Mouse (Mus musculus) stomach, embryonic 15.5 days (tissue): ENCODE measurements around the gene Mtor. TPM values are rescaled to one million over a fixed set of nuclear protein-coding genes. Genes with fewer than 3 reads are reported as not detected.

ENCODE experiments used
- ATAC-seq: fragments of 200-750 bp; cut with Nextera tagmentation; 2 replicates; pipeline ENCODE4 v1.8.0; 2017; ENCODE audit warnings: low read depth, moderate number of reproducible peaks, moderate TSS enrichment; ENCODE audit not compliant: insufficient read depth, low FRiP score
- H3K27ac ChIP-seq: fragments of 300-500 bp; sonication (generic); 2 replicates; pipeline ENCODE4 v1.5.1; 2015; ENCODE audit warnings: mild to moderate bottlenecking, inconsistent platforms
- H3K27me3 ChIP-seq: fragments of 300-500 bp; sonication (generic); replicated peaks from 2 replicates; pipeline ENCODE4 v1.6.1; 2015; ENCODE audit warnings: inconsistent platforms
- H3K36me3 ChIP-seq: fragments of 300-500 bp; sonication (generic); 2 replicates; pipeline ENCODE4 v1.6.1; 2015; ENCODE audit warnings: inconsistent platforms
- H3K4me1 ChIP-seq: fragments of 300-500 bp; sonication (generic); 2 replicates; pipeline ENCODE4 v1.6.1; 2015; ENCODE audit warnings: inconsistent platforms
- H3K4me2 ChIP-seq: fragments of 300-500 bp; sonication (generic); 2 replicates; pipeline ENCODE4 v1.6.1; 2015; ENCODE audit warnings: mild to moderate bottlenecking, inconsistent platforms
- H3K4me3 ChIP-seq: fragments of 300-500 bp; sonication (generic); replicated peaks from 2 replicates; pipeline ENCODE4 v1.5.1; 2015; ENCODE audit warnings: inconsistent platforms
- H3K9ac ChIP-seq: fragments of 300-500 bp; sonication (generic); 2 replicates; pipeline ENCODE4 v1.6.1; 2015; ENCODE audit warnings: inconsistent platforms
- H3K9me3 ChIP-seq: fragments of 300-500 bp; sonication (generic); 2 replicates; pipeline ENCODE4 v1.6.1; 2016; ENCODE audit warnings: inconsistent platforms
- WGBS: fragments of 180-500 bp; shearing (Covaris S2); methylation state at CpG from one replicate; pipeline ENCODE4 v1.1.7; 2015; 5-methylcytosine and 5-hydroxymethylcytosine counted together
- polyA plus RNA-seq: library from polyadenylated mRNA; unstranded; fragments of >200 nt; fragmentation: Nextera tagmentation; extraction: Ambion mirVana; gene quantifications from 2 replicates; pipeline ENCODE4 v1.2.1, GENCODE M21; 2015

Mtor gene
- polyA plus RNA-seq, 1 experiment from 2014 or later = 12.3 TPM

- 81% methylated on average over 11 of the region's 11 CpGs for WGBS
- H3K36me3 ChIP-seq = no peaks in the 10 kb centered on the region
- no peaks in the 10 kb centered on the region for H3K4me1 ChIP-seq
Measured at GRCm38 (mm10) chr4:148429121-148429520, 19.3 kb upstream of the Mtor start.

GRCm38 (mm10) chr4:148429686-148430085, 18.7 kb upstream of the Mtor start:
- Histone ChIP-seq H3K36me3 (0 out of 2 replicates have a peak, but pooled peaks cover under 1% of the 10 kb centered on the region), H3K27ac (no peak overlapping the region), H3K4me2 (no peak overlapping the region), H3K27me3 (no peaks in the 10 kb centered on the region), H3K4me3 (no peak overlapping the region), H3K9me3 (no peaks in the 10 kb centered on the region), H3K9ac (no peak overlapping the region), H3K4me1 (no peaks in the 10 kb centered on the region)
- 25% methylated on average over 6 of the region's 6 CpGs for WGBS
- ATAC-seq = no peak

More at GRCm38 (mm10) chr4:148429121-148429520, 19.3 kb upstream of the Mtor start:
- ATAC-seq = no peak
- no peaks in the 10 kb centered on the region for H3K9me3 ChIP-seq
- H3K27ac ChIP-seq = no peak overlapping the region
- H3K9ac ChIP-seq = no peak overlapping the region
- no peak overlapping the region for H3K4me2 ChIP-seq
- H3K27me3 ChIP-seq = no peaks in the 10 kb centered on the region
- no peak overlapping the region for H3K4me3 ChIP-seq

GRCm38 (mm10) chr4:148430880-148431519, 17.4 kb upstream of the Mtor start:
- Histone ChIP-seq H3K4me1 (no peaks in the 10 kb centered on the region), H3K27me3 (no peaks in the 10 kb centered on the region), H3K9me3 (no peaks in the 10 kb centered on the region), H3K4me3 (no peak overlapping the region), H3K36me3 (0 out of 2 replicates have a peak, but pooled peaks cover 7% of the 10 kb centered on the region), H3K27ac (no peak overlapping the region), H3K9ac (no peak overlapping the region), H3K4me2 (no peak overlapping the region)
- 82% methylated on average over 11 of the region's 11 CpGs for WGBS
- no peak for ATAC-seq

- Histone ChIP-seq H3K4me1 (no peaks in the 10 kb centered on the region), H3K36me3 (0 out of 2 replicates have a peak, but pooled peaks cover 12% of the 10 kb centered on the region), H3K9me3 (no peaks in the 10 kb centered on the region), H3K4me2 (no peak overlapping the region), H3K27ac (no peak overlapping the region), H3K27me3 (no peaks in the 10 kb centered on the region), H3K9ac (no peak overlapping the region), H3K4me3 (no peak overlapping the region)
- 71% methylated on average over 4 of the region's 4 CpGs for WGBS
- no peak for ATAC-seq
Measured at GRCm38 (mm10) chr4:148432488-148432887, 15.9 kb upstream of the Mtor start.

- no peaks in the 10 kb centered on the region for H3K9me3 ChIP-seq
- no peaks in the 10 kb centered on the region for H3K27me3 ChIP-seq
- H3K4me1 ChIP-seq = no peaks in the 10 kb centered on the region
- WGBS = 71% methylated on average over 18 of the region's 18 CpGs
- no peak overlapping the region for H3K4me2 ChIP-seq
- no peak overlapping the region for H3K4me3 ChIP-seq
- no peak overlapping the region for H3K27ac ChIP-seq
- ATAC-seq = no peak
- 0 out of 2 replicates have a peak, but pooled peaks cover 12% of the 10 kb centered on the region for H3K36me3 ChIP-seq
- H3K9ac ChIP-seq = no peak overlapping the region
Measured at GRCm38 (mm10) chr4:148433336-148433735, 15.1 kb upstream of the Mtor start.

- Histone ChIP-seq H3K9me3 (no peaks in the 10 kb centered on the region), H3K4me2 (no peak overlapping the region), H3K4me3 (no peak overlapping the region), H3K4me1 (no peaks in the 10 kb centered on the region), H3K27ac (no peak overlapping the region), H3K9ac (no peak overlapping the region), H3K27me3 (no peaks in the 10 kb centered on the region), H3K36me3 (0 out of 2 replicates have a peak, but pooled peaks cover 12% of the 10 kb centered on the region)
- 71% methylated on average over 5 of the region's 5 CpGs for WGBS
- ATAC-seq = no peak
Measured at GRCm38 (mm10) chr4:148433813-148434212, 14.6 kb upstream of the Mtor start.

- 85% methylated on average over 4 of the region's 4 CpGs for WGBS
- no peak overlapping the region for H3K9ac ChIP-seq
- 0 out of 2 replicates have a peak, but pooled peaks cover 12% of the 10 kb centered on the region for H3K36me3 ChIP-seq
- no peak overlapping the region for H3K4me2 ChIP-seq
- no peak for ATAC-seq
- H3K27ac ChIP-seq = no peak overlapping the region
- no peaks in the 10 kb centered on the region for H3K27me3 ChIP-seq
- H3K4me3 ChIP-seq = no peak overlapping the region
- H3K4me1 ChIP-seq = no peaks in the 10 kb centered on the region
- no peaks in the 10 kb centered on the region for H3K9me3 ChIP-seq
Measured at GRCm38 (mm10) chr4:148434554-148434953, 13.9 kb upstream of the Mtor start.

GRCm38 (mm10) chr4:148435106-148435505, 13.3 kb upstream of the Mtor start:
- 90% methylated on average over 3 of the region's 3 CpGs for WGBS
- ATAC-seq = no peak

GRCm38 (mm10) chr4:148435657-148436330, 12.6 kb upstream of the Mtor start:
- Histone ChIP-seq H3K4me3 (no peak overlapping the region), H3K27me3 (no peaks in the 10 kb centered on the region), H3K9ac (no peak overlapping the region), H3K9me3 (no peaks in the 10 kb centered on the region), H3K27ac (no peak overlapping the region), H3K36me3 (0 out of 2 replicates have a peak, but pooled peaks cover 12% of the 10 kb centered on the region), H3K4me1 (no peaks in the 10 kb centered on the region), H3K4me2 (no peak overlapping the region)
- no peak for ATAC-seq
- 70% methylated on average over 6 of the region's 6 CpGs for WGBS

More at GRCm38 (mm10) chr4:148435106-148435505, 13.3 kb upstream of the Mtor start:
- no peak overlapping the region for H3K4me2 ChIP-seq
- no peaks in the 10 kb centered on the region for H3K4me1 ChIP-seq
- H3K27ac ChIP-seq = no peak overlapping the region
- no peak overlapping the region for H3K4me3 ChIP-seq
- H3K9me3 ChIP-seq = no peaks in the 10 kb centered on the region
- no peak overlapping the region for H3K9ac ChIP-seq
- H3K27me3 ChIP-seq = no peaks in the 10 kb centered on the region
- 0 out of 2 replicates have a peak, but pooled peaks cover 12% of the 10 kb centered on the region for H3K36me3 ChIP-seq

GRCm38 (mm10) chr4:148441931-148442330, 6.5 kb upstream of the Mtor start:
- Histone ChIP-seq H3K9me3 (no peaks in the 10 kb centered on the region), H3K27me3 (no peaks in the 10 kb centered on the region), H3K27ac (no peak overlapping the region), H3K36me3 (no peaks in the 10 kb centered on the region), H3K9ac (no peak overlapping the region), H3K4me3 (no peak overlapping the region), H3K4me1 (peaks cover 14% of the 10 kb centered on the region), H3K4me2 (no peak overlapping the region)
- WGBS = 88% methylated on average over 5 of the region's 5 CpGs
- no peak for ATAC-seq

- Histone ChIP-seq H3K4me1 (peaks cover 14% of the 10 kb centered on the region), H3K9me3 (no peaks in the 10 kb centered on the region), H3K4me3 (no peak overlapping the region), H3K27me3 (no peaks in the 10 kb centered on the region), H3K36me3 (no peaks in the 10 kb centered on the region), H3K27ac (no peak overlapping the region), H3K4me2 (no peak overlapping the region), H3K9ac (no peak overlapping the region)
- WGBS = 88% methylated on average over 7 of the region's 7 CpGs
- no peak for ATAC-seq
Measured at GRCm38 (mm10) chr4:148442598-148442997, 5.8 kb upstream of the Mtor start.

GRCm38 (mm10) chr4:148444250-148444967, 4.0 kb upstream of the Mtor start, which contains the start of gene Ubiad1:
Gene Ubiad1 (minus strand): TSS chr4:148444771.
- WGBS = under 1% methylated on average over 46 of the region's 46 CpGs
- Histone ChIP-seq H3K27ac (peak within 1 kb of the TSS; percentile 76), H3K27me3 (no peaks in the 10 kb centered on the region), H3K4me2 (peak within 1 kb of the TSS; percentile 78), H3K4me3 (peak within 1 kb of the TSS; percentile 73), H3K36me3 (no peaks in the 10 kb centered on the region), H3K9ac (peak within 1 kb of the TSS; percentile 68), H3K9me3 (no peaks in the 10 kb centered on the region), H3K4me1 (peaks cover 19% of the 10 kb centered on the region)
- ATAC-seq = peak; percentile 78
